Mouse (Mus musculus): ENCODE measurements at regions not wholly inside any gene's neighbourhood (a gene's known extent, or its start where the extent isn't known, plus 50 kb on each side); places are given as distances from the start of the nearest gene placed in this dataset.

- no peaks in the 10 kb centered on the region for H3K9me3 ChIP-seq (replicated peaks; ENCODE audit: control insufficient read depth, insufficient read depth, low read length, poor library complexity, severe bottlenecking)
- H3K4me3 ChIP-seq (ENCODE audit: low read depth, low read length) = no peak overlapping the region
- H3K9ac ChIP-seq (ENCODE audit: low read depth, poor library complexity, severe bottlenecking) = no peak overlapping the region
- H3K36me3 ChIP-seq (ENCODE audit: control insufficient read depth, insufficient read depth, low read length, poor library complexity, severe bottlenecking) = no peaks in the 10 kb centered on the region
- no peak overlapping the region for H3K27ac ChIP-seq (ENCODE audit: insufficient read depth, low read length)
- H3K4me1 ChIP-seq (ENCODE audit: control insufficient read depth, insufficient read depth, low read length) = no peaks in the 10 kb centered on the region
- H3K27me3 ChIP-seq (ENCODE audit: control insufficient read depth, insufficient read depth, low read length, poor library complexity, severe bottlenecking) = peaks cover 3% of the 10 kb centered on the region
- TF ChIP-seq EP300 (IDR thresholded peaks at IDR 0.05; ENCODE audit: insufficient read depth, low read depth, low read length) (no peak), CTCF (IDR thresholded peaks at IDR 0.05; ENCODE audit: low read depth, low read length) (no peak), POLR2A (IDR thresholded peaks at IDR 0.05; ENCODE audit: insufficient read depth, low read length) (no peak)
Observed at GRCm38 (mm10) chr13:59338436-59338835, 246.6 kb downstream of the Agtpbp1 start.

- H3K4me3 ChIP-seq (ENCODE audit: low read depth, low read length) = no peak overlapping the region
Observed at GRCm38 (mm10) chr13:59323933-59324332, 261.1 kb downstream of the Agtpbp1 start.

GRCm38 (mm10) chr13:59323441-59323840 is 261.6 kb downstream of the Agtpbp1 start:
- Histone ChIP-seq H3K9me3 (replicated peaks; ENCODE audit: control insufficient read depth, insufficient read depth, low read length, poor library complexity, severe bottlenecking) (no peaks in the 10 kb centered on the region), H3K4me3 (ENCODE audit: low read depth, low read length) (no peak overlapping the region), H3K36me3 (ENCODE audit: control insufficient read depth, insufficient read depth, low read length, poor library complexity, severe bottlenecking) (no peaks in the 10 kb centered on the region), H3K27me3 (ENCODE audit: control insufficient read depth, insufficient read depth, low read length, poor library complexity, severe bottlenecking) (no peaks in the 10 kb centered on the region), H3K27ac (ENCODE audit: insufficient read depth, low read length) (no peak overlapping the region), H3K9ac (ENCODE audit: low read depth, poor library complexity, severe bottlenecking) (no peak overlapping the region), H3K4me1 (ENCODE audit: control insufficient read depth, insufficient read depth, low read length) (no peaks in the 10 kb centered on the region)
- TF ChIP-seq CTCF (IDR thresholded peaks at IDR 0.05; ENCODE audit: low read depth, low read length) (no peak), EP300 (IDR thresholded peaks at IDR 0.05; ENCODE audit: insufficient read depth, low read depth, low read length) (no peak), POLR2A (IDR thresholded peaks at IDR 0.05; ENCODE audit: insufficient read depth, low read length) (no peak)

More at GRCm38 (mm10) chr13:59323933-59324332, 261.1 kb downstream of the Agtpbp1 start:
- Histone ChIP-seq H3K27me3 (ENCODE audit: control insufficient read depth, insufficient read depth, low read length, poor library complexity, severe bottlenecking) (no peaks in the 10 kb centered on the region), H3K9me3 (replicated peaks; ENCODE audit: control insufficient read depth, insufficient read depth, low read length, poor library complexity, severe bottlenecking) (no peaks in the 10 kb centered on the region), H3K9ac (ENCODE audit: low read depth, poor library complexity, severe bottlenecking) (no peak overlapping the region), H3K36me3 (ENCODE audit: control insufficient read depth, insufficient read depth, low read length, poor library complexity, severe bottlenecking) (no peaks in the 10 kb centered on the region), H3K27ac (ENCODE audit: insufficient read depth, low read length) (no peak overlapping the region), H3K4me1 (ENCODE audit: control insufficient read depth, insufficient read depth, low read length) (no peaks in the 10 kb centered on the region)
- TF ChIP-seq POLR2A (IDR thresholded peaks at IDR 0.05; ENCODE audit: insufficient read depth, low read length) = no peak
- TF ChIP-seq EP300 (IDR thresholded peaks at IDR 0.05; ENCODE audit: insufficient read depth, low read depth, low read length) = no peak

- H3K27me3 ChIP-seq (ENCODE audit: control insufficient read depth, insufficient read depth, low read length, poor library complexity, severe bottlenecking) = no peaks in the 10 kb centered on the region
- H3K27ac ChIP-seq (ENCODE audit: insufficient read depth, low read length) = no peak overlapping the region
- H3K9me3 ChIP-seq (replicated peaks; ENCODE audit: control insufficient read depth, insufficient read depth, low read length, poor library complexity, severe bottlenecking) = no peaks in the 10 kb centered on the region
- no peak overlapping the region for H3K9ac ChIP-seq (ENCODE audit: low read depth, poor library complexity, severe bottlenecking)
- no peaks in the 10 kb centered on the region for H3K36me3 ChIP-seq (ENCODE audit: control insufficient read depth, insufficient read depth, low read length, poor library complexity, severe bottlenecking)
- H3K4me3 ChIP-seq (ENCODE audit: low read depth, low read length) = no peak overlapping the region
- no peaks in the 10 kb centered on the region for H3K4me1 ChIP-seq (ENCODE audit: control insufficient read depth, insufficient read depth, low read length)
- TF ChIP-seq EP300 (IDR thresholded peaks at IDR 0.05; ENCODE audit: insufficient read depth, low read depth, low read length) (no peak), CTCF (IDR thresholded peaks at IDR 0.05; ENCODE audit: low read depth, low read length) (no peak), POLR2A (IDR thresholded peaks at IDR 0.05; ENCODE audit: insufficient read depth, low read length) (no peak)
Observed at GRCm38 (mm10) chr13:59320261-59320660, 264.8 kb downstream of the Agtpbp1 start.

- H3K9ac ChIP-seq (ENCODE audit: low read depth, poor library complexity, severe bottlenecking) = no peak overlapping the region
- no peaks in the 10 kb centered on the region for H3K9me3 ChIP-seq (replicated peaks; ENCODE audit: control insufficient read depth, insufficient read depth, low read length, poor library complexity, severe bottlenecking)
- no peak overlapping the region for H3K4me3 ChIP-seq (ENCODE audit: low read depth, low read length)
- no peaks in the 10 kb centered on the region for H3K4me1 ChIP-seq (ENCODE audit: control insufficient read depth, insufficient read depth, low read length)
- H3K27me3 ChIP-seq (ENCODE audit: control insufficient read depth, insufficient read depth, low read length, poor library complexity, severe bottlenecking) = no peaks in the 10 kb centered on the region
- no peaks in the 10 kb centered on the region for H3K36me3 ChIP-seq (ENCODE audit: control insufficient read depth, insufficient read depth, low read length, poor library complexity, severe bottlenecking)
- TF ChIP-seq CTCF (IDR thresholded peaks at IDR 0.05; ENCODE audit: low read depth, low read length) (no peak), POLR2A (IDR thresholded peaks at IDR 0.05; ENCODE audit: insufficient read depth, low read length) (no peak), EP300 (IDR thresholded peaks at IDR 0.05; ENCODE audit: insufficient read depth, low read depth, low read length) (no peak)
- no peak overlapping the region for H3K27ac ChIP-seq (ENCODE audit: insufficient read depth, low read length)
Observed at GRCm38 (mm10) chr13:59317458-59318005, 267.5 kb downstream of the Agtpbp1 start.

GRCm38 (mm10) chr13:59315811-59316210 is 269.2 kb downstream of the Agtpbp1 start:
- no peak overlapping the region for H3K27ac ChIP-seq (ENCODE audit: insufficient read depth, low read length)
- no peaks in the 10 kb centered on the region for H3K27me3 ChIP-seq (ENCODE audit: control insufficient read depth, insufficient read depth, low read length, poor library complexity, severe bottlenecking)
- no peak overlapping the region for H3K9ac ChIP-seq (ENCODE audit: low read depth, poor library complexity, severe bottlenecking)
- no peak overlapping the region for H3K4me3 ChIP-seq (ENCODE audit: low read depth, low read length)
- no peaks in the 10 kb centered on the region for H3K36me3 ChIP-seq (ENCODE audit: control insufficient read depth, insufficient read depth, low read length, poor library complexity, severe bottlenecking)
- H3K9me3 ChIP-seq (replicated peaks; ENCODE audit: control insufficient read depth, insufficient read depth, low read length, poor library complexity, severe bottlenecking) = no peaks in the 10 kb centered on the region
- H3K4me1 ChIP-seq (ENCODE audit: control insufficient read depth, insufficient read depth, low read length) = no peaks in the 10 kb centered on the region
- TF ChIP-seq CTCF (IDR thresholded peaks at IDR 0.05; ENCODE audit: low read depth, low read length) (no peak), EP300 (IDR thresholded peaks at IDR 0.05; ENCODE audit: insufficient read depth, low read depth, low read length) (no peak), POLR2A (IDR thresholded peaks at IDR 0.05; ENCODE audit: insufficient read depth, low read length) (no peak)
